Mouse (Mus musculus) heart, adult 2 months (tissue): ENCODE data around the gene Npdc1.

ENCODE experiments used
- CTCF ChIP-seq: fragments of 200-600 bp; IDR thresholded peaks from 2 replicates; pipeline ENCODE4 v1.8.1; 2022; ENCODE audit warnings: antibody characterized with exemption, mild to moderate bottlenecking, moderate library complexity
- EP300 ChIP-seq: fragments of 200-500 bp; IDR thresholded peaks from 2 replicates; pipeline ENCODE4 v1.6.1; 2011; ENCODE audit warnings: low read depth, low read length, control low read depth; ENCODE audit not compliant: insufficient read depth
- POLR2A ChIP-seq: fragments of 200-500 bp; IDR thresholded peaks from 2 replicates; pipeline ENCODE4 v1.6.1; 2011; ENCODE audit warnings: mild to moderate bottlenecking, low read depth, low read length, control low read depth; ENCODE audit not compliant: insufficient read depth

DNA sequence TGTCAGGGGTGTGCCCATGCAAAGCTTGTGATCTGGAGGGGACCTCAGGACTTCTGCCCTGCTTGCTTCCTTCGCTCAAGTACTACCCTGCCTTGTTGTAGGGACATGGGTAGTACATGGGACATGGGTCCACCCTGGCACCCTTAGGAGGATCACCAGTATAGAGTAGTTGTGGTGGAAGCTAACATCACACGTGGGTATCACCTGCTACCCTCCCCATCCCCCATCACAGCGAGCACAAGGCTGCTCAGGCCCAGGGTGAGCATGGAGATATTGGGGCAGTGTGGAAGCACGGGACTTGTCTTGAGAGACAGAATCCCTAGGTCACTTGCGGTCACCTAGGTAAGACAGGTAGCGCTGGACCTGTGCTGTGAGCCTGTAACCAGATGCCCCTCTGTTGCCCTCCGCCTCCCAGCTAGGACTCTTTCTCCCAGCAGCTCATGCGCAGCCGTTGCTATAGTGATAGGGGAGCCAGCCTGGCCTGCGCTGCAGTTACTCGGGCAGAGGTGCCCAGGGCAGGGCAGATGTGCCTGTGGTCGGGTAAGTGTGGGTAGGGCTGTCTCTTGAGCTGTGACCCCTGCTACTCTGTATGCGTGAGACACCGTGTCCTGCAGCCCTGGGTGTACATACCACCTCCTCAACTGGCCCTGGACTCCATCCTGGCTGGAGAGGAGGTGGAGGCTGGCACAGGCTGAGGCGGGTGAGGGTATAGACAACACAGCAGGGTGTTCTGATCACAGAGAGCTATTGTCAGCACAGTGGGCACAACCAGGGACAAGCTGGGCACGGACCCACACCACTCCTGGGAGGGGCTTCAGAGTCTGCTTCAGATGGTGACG lies 31.5 kb downstream of the Npdc1 start:
- TF ChIP-seq POLR2A, result no peak
- TF ChIP-seq EP300, result no peak
- no peak for TF ChIP-seq CTCF
